Mouse (Mus musculus) small intestine, adult 2 months (tissue): ENCODE measurements around the gene Stat6.
A peak's percentile ranks its signal among the peaks of the same experiment; 100 is the strongest.

Source experiments
- CTCF ChIP-seq: fragments of 200-500 bp; IDR thresholded peaks from 2 replicates; pipeline ENCODE4 v1.5.1; 2012; ENCODE audit warnings: low read depth, mild to moderate bottlenecking, control low read depth, inconsistent platforms, low read length, moderate library complexity, mixed read lengths; ENCODE audit not compliant: insufficient replicate concordance, insufficient read length; ENCODE audit errors: extremely low read depth
- POLR2A ChIP-seq: fragments of 200-500 bp; IDR thresholded peaks from 2 replicates; pipeline ENCODE4 v1.6.1; 2012; ENCODE audit warnings: low read depth, mild to moderate bottlenecking, control low read depth, inconsistent platforms, low read length, moderate library complexity

DNA sequence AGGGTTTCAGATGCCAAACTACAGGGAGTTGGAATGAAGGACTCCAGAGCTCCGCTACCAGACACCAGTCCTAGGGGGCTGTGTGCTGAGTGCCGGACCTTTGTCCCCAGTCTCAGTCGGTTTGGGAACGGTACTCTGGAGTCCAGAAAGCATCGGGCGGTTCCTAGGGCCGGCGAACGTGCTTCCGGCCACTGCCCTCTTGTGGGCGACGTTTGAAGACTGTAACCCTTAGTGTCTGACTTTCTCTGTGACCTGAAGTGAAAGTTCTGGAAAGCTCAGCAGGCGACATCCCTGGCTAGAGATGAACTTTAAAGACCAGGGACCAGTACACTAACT is 20.8 kb upstream of the Stat6 start:
- TF ChIP-seq CTCF (peak; percentile 70), POLR2A (no peak)
